ENCODE assay signal across 8 mouse cellular contexts in the genomic region with DNA sequence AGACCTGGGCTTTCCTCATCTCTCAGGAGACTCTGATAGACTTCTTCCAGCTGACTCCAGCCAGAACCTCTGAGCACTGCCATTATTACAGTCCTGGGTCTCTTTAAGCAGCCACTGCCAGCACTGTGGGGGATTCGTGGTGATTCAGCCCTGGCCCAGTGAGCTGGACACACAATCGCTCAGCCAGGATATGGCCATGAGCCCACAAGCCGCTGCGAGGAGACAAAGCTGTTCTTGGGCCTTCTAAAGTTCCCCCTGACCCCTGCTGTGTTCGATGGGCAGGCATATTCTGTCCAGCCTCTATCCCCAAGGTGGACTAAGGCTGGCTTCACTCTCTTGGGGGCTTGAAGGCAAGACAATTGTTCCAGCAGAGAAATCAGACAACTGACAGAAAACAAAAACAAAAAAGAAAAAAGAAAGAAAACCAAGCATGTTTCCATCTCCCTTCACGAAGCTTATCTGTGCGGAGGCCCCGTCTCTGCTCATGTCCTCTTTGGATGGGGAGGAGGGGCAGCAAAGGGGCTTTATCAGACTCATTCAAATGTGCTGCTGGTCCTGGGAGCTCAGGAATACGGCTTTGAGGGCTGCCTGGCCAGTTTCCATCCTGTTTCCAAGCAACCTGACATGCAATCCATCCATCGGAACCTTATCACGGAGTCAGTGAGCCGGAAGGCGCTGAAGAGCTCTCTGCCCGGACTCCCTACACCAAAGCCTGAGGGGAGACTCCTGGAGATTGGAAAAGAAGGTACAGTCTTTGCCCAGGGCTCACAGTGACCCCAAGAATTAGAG.
DNase-seq lines count a peak whose midpoint lies in the region; ATAC-seq and TF ChIP-seq lines count a peak whose summit lies in the region.

No protein-coding gene starts in this region.

- 12% methylated on average over 14 of the region's 14 CpGs for WGBS in forebrain, embryonic 12.5 days
- WGBS in heart, postnatal 0 days: 17% methylated on average over 14 of the region's 14 CpGs
- 15% methylated on average over 14 of the region's 14 CpGs for WGBS in lung, embryonic 15.5 days

- H3K36me3 ChIP-seq in forebrain, embryonic 12.5 days (replicated peaks): no peaks in the 10 kb centered on the region
- H3K36me3 ChIP-seq in heart, postnatal 0 days (replicated peaks; ENCODE audit: control insufficient read depth, insufficient read depth, low read length): no peaks in the 10 kb centered on the region
- H3K36me3 ChIP-seq in lung, embryonic 15.5 days: no peaks in the 10 kb centered on the region

- H3K4me1 ChIP-seq in forebrain, embryonic 12.5 days: peaks cover 51% of the 10 kb centered on the region
- peaks cover 12% of the 10 kb centered on the region; the same call in 1 of the 2 replicates for H3K4me1 ChIP-seq in heart, postnatal 0 days (ENCODE audit: control insufficient read depth, insufficient read depth)
- H3K4me1 ChIP-seq in lung, embryonic 15.5 days: peaks cover 40% of the 10 kb centered on the region

- H3K4me2 ChIP-seq in forebrain, embryonic 12.5 days: peak overlapping the region; percentile 34
- H3K4me2 ChIP-seq in heart, postnatal 0 days (ENCODE audit: low read depth, low read length): peak overlapping the region; percentile 5; the same call in 1 of the 2 replicates
- peak overlapping the region; percentile 21; the same call in 1 of the 2 replicates for H3K4me2 ChIP-seq in lung, embryonic 15.5 days

- no peak overlapping the region for H3K4me3 ChIP-seq in forebrain, embryonic 12.5 days (replicated peaks)
- no peak overlapping the region for H3K4me3 ChIP-seq in heart, postnatal 0 days (ENCODE audit: low read depth, low read length)
- no peak overlapping the region for H3K4me3 ChIP-seq in lung, embryonic 15.5 days

- H3K27ac ChIP-seq in forebrain, embryonic 12.5 days: peak overlapping the region; percentile 84
- H3K27ac ChIP-seq in heart, postnatal 0 days (ENCODE audit: low read depth): peak overlapping the region; percentile 3; the same call in 1 of the 2 replicates
- peak overlapping the region; percentile 16 for H3K27ac ChIP-seq in lung, embryonic 15.5 days

- ATAC-seq in forebrain, embryonic 12.5 days (ENCODE audit: low FRiP score): peak; percentile 71
- ATAC-seq in heart, postnatal 0 days (ENCODE audit: insufficient read depth, low read depth): peak; percentile 56
- peak; percentile 51; the same call in 1 of the 2 replicates for ATAC-seq in lung, embryonic 15.5 days (ENCODE audit: borderline replicate concordance, extremely low read depth, low FRiP score, low TSS enrichment)

- H3K9ac ChIP-seq in forebrain, embryonic 12.5 days: 0 out of 2 replicates have a peak overlapping the region, but pooled peaks have one; percentile 9
- no peak overlapping the region for H3K9ac ChIP-seq in heart, postnatal 0 days (replicated peaks; ENCODE audit: low read depth, low read length)
- H3K9ac ChIP-seq in lung, embryonic 15.5 days: no peak overlapping the region

- no peaks in the 10 kb centered on the region for H3K27me3 ChIP-seq in forebrain, embryonic 12.5 days
- H3K27me3 ChIP-seq in heart, postnatal 0 days (ENCODE audit: control insufficient read depth, insufficient read depth, low read length): no peaks in the 10 kb centered on the region
- H3K27me3 ChIP-seq in lung, embryonic 15.5 days: no peaks in the 10 kb centered on the region

- no peak for TF ChIP-seq CTCF in heart, postnatal 0 days (IDR thresholded peaks at IDR 0.05; ENCODE audit: low read depth)

- peak; percentile 90 for DNase-seq in NIH3T3 (ENCODE audit: low read depth)
- DNase-seq in adrenal gland, postnatal 10 days: peak; percentile 81
- DNase-seq in heart, postnatal 0 days (ENCODE audit: low spot score): peak; percentile 19
- DNase-seq in ovary, postnatal 14 days (ENCODE audit: low spot score): peak; percentile 60
- DNase-seq in thymus, postnatal 36 days: no peak
- no peak for DNase-seq in spleen, postnatal 14 days (ENCODE audit: low spot score in 2 of 2)

- no peak for TF ChIP-seq EP300 in heart, postnatal 0 days (IDR thresholded peaks at IDR 0.05; ENCODE audit: low read depth)

- no peaks in the 10 kb centered on the region for H3K9me3 ChIP-seq in forebrain, embryonic 12.5 days
- H3K9me3 ChIP-seq in heart, postnatal 0 days (replicated peaks; ENCODE audit: control insufficient read depth, low read length): no peaks in the 10 kb centered on the region
- no peaks in the 10 kb centered on the region for H3K9me3 ChIP-seq in lung, embryonic 15.5 days

Comparison
In these comparisons a context has a peak if more than half of its experiments do, and no peak if none do; other contexts are left out.
1. DNase-seq: peak in NIH3T3 (single experiment), adrenal gland, postnatal 10 days (single experiment), heart, postnatal 0 days (single experiment) and ovary, postnatal 14 days (single experiment); none in thymus, postnatal 36 days (0 of 2) and spleen, postnatal 14 days (0 of 2).
2. H3K27ac ChIP-seq: peak in every context shown above with its lines; median percentile 84 in forebrain, embryonic 12.5 days; 16 in lung, embryonic 15.5 days; 3 in heart, postnatal 0 days.
3. Peak in every context shown above with its lines, with median percentiles within 50 percentile points of each other: ATAC-seq and H3K4me2 ChIP-seq.